Comparison of ENCODE assay signal across 8 mouse cellular contexts in genomic region chr4:47351386-47352049, GRCm38 (mm10). TPM values are rescaled to one million over a fixed set of nuclear protein-coding genes. Genes with fewer than 3 reads are reported as not detected.
DNase-seq lines count a peak whose midpoint lies in the region; ATAC-seq and TF ChIP-seq lines count a peak whose summit lies in the region.

No protein-coding gene starts in this region.

- H3K4me3 ChIP-seq in layer of hippocampus, adult 2 months = no peak overlapping the region
- H3K4me3 ChIP-seq in forebrain, embryonic 12.5 days (replicated peaks) = peak overlapping the region; percentile 96
- H3K4me3 ChIP-seq in intestine, embryonic 14.5 days (ENCODE audit: low read depth, low read length) = peak overlapping the region; percentile 91
- peak overlapping the region; percentile 71 for H3K4me3 ChIP-seq in liver, embryonic 12.5 days

- peaks cover 12% of the 10 kb centered on the region for H3K27me3 ChIP-seq in forebrain, embryonic 12.5 days
- H3K27me3 ChIP-seq in intestine, embryonic 14.5 days (replicated peaks; ENCODE audit: control insufficient read depth, insufficient read depth, low read length) = no peaks in the 10 kb centered on the region
- H3K27me3 ChIP-seq in liver, embryonic 12.5 days (replicated peaks) = peaks cover 32% of the 10 kb centered on the region

- no peaks in the 10 kb centered on the region for H3K36me3 ChIP-seq in forebrain, embryonic 12.5 days (replicated peaks)
- H3K36me3 ChIP-seq in intestine, embryonic 14.5 days (ENCODE audit: control insufficient read depth, insufficient read depth, low read length) = no peaks in the 10 kb centered on the region
- no peaks in the 10 kb centered on the region for H3K36me3 ChIP-seq in liver, embryonic 12.5 days

- peak overlapping the region; percentile 95 for H3K4me2 ChIP-seq in forebrain, embryonic 12.5 days
- H3K4me2 ChIP-seq in intestine, embryonic 14.5 days (ENCODE audit: low read length) = peak overlapping the region; percentile 99
- H3K4me2 ChIP-seq in liver, embryonic 12.5 days = peak overlapping the region; percentile 100

- H3K9me3 ChIP-seq in forebrain, embryonic 12.5 days = no peaks in the 10 kb centered on the region
- H3K9me3 ChIP-seq in intestine, embryonic 14.5 days (ENCODE audit: control insufficient read depth, low read length) = no peaks in the 10 kb centered on the region
- H3K9me3 ChIP-seq in liver, embryonic 12.5 days (replicated peaks) = no peaks in the 10 kb centered on the region

- H3K9ac ChIP-seq in forebrain, embryonic 12.5 days = 0 out of 2 replicates have a peak overlapping the region, but pooled peaks have one; percentile 95
- H3K9ac ChIP-seq in intestine, embryonic 14.5 days (ENCODE audit: low read length) = peak overlapping the region; percentile 65; the same call in 1 of the 2 replicates
- H3K9ac ChIP-seq in liver, embryonic 12.5 days = peak overlapping the region; percentile 90; the same call in 1 of the 2 replicates

- H3K27ac ChIP-seq in layer of hippocampus, adult 2 months = peak overlapping the region; percentile 90
- H3K27ac ChIP-seq in forebrain, embryonic 12.5 days = no peak overlapping the region
- H3K27ac ChIP-seq in intestine, embryonic 14.5 days (ENCODE audit: low read depth) = peak overlapping the region; percentile 79; the same call in 1 of the 2 replicates
- no peak overlapping the region for H3K27ac ChIP-seq in liver, embryonic 12.5 days

- peaks cover 29% of the 10 kb centered on the region for H3K4me1 ChIP-seq in forebrain, embryonic 12.5 days
- H3K4me1 ChIP-seq in intestine, embryonic 14.5 days (replicated peaks; ENCODE audit: control insufficient read depth, insufficient read depth, low read length) = peaks cover 14% of the 10 kb centered on the region
- peaks cover 19% of the 10 kb centered on the region for H3K4me1 ChIP-seq in liver, embryonic 12.5 days

- WGBS in forebrain, embryonic 12.5 days = 17% methylated on average over 9 of the region's 9 CpGs
- 24% methylated on average over 9 of the region's 9 CpGs for WGBS in intestine, embryonic 14.5 days
- 11% methylated on average over 9 of the region's 9 CpGs for WGBS in liver, embryonic 12.5 days (ENCODE audit: insufficient replicate concordance)

- no peak for ATAC-seq in forebrain, embryonic 12.5 days (ENCODE audit: low FRiP score)
- ATAC-seq in intestine, embryonic 14.5 days (replicated peaks; ENCODE audit: low FRiP score, low TSS enrichment, low read depth) = no peak
- ATAC-seq in liver, embryonic 12.5 days = no peak
- ATAC-seq in monocyte, adult 5-6 weeks (replicated peaks; ENCODE audit: insufficient number of reproducible peaks, low FRiP score, low TSS enrichment, poor library complexity, severe bottlenecking) = peak; percentile 43

- peak; percentile 62 for TF ChIP-seq CTCF in layer of hippocampus, adult 2 months (conservative IDR thresholded peaks at IDR 0.05)

- DNase-seq in layer of hippocampus, adult 2 months (ENCODE audit: low spot score in 2 of 2) = peak in 1 of 2 experiments; percentile 14
- DNase-seq in layer of hippocampus, adult 18-20 months (ENCODE audit: low spot score in 2 of 2) = no peak
- DNase-seq in brain, adult 2 months (ENCODE audit: low read depth, low spot score) = peak; percentile 83
- peak; percentile 71 for DNase-seq in intestine, embryonic 14.5 days (ENCODE audit: low spot score)
- peak; percentile 89 for DNase-seq in thymus, postnatal 14 days

RNA-seq across cellular contexts. Expression of gene Tgfbr1, which starts 1.5 kb away (rescaled TPM):
- total RNA-seq in layer of hippocampus, adult 2 months (2021) = 10 to 100 TPM; 19.9 to 24.4 TPM
- total RNA-seq in layer of hippocampus, adult 18-20 months (2021) = 10 to 100 TPM; 21.3 to 22.7 TPM
- 99.1 and 103 TPM in 2 replicates for polyA plus RNA-seq in forebrain, embryonic 12.5 days (2016; fragmentation: Nextera tagmentation; extraction: Ambion mirVana)
- 46.0 and 50.9 TPM in 2 replicates for polyA plus RNA-seq in intestine, embryonic 14.5 days (2014; fragmentation: Nextera tagmentation; extraction: Ambion mirVana)
- 10.5 and 11.5 TPM in 2 replicates for polyA plus RNA-seq in liver, embryonic 12.5 days (2016; fragmentation: Nextera tagmentation; extraction: Ambion mirVana)
- total RNA-seq in monocyte, adult 5-6 weeks (2017) = 149 to 221 TPM (median 220 TPM) in 3 replicates

Comparison
In these comparisons a context has a peak if more than half of its experiments do, and no peak if none do; other contexts are left out.
1. DNase-seq: peak in brain, adult 2 months (single experiment), intestine, embryonic 14.5 days (single experiment) and thymus, postnatal 14 days (single experiment); none in layer of hippocampus, adult 18-20 months (0 of 2).
2. H3K27ac ChIP-seq: peak in layer of hippocampus, adult 2 months (single experiment) and intestine, embryonic 14.5 days (single experiment); none in forebrain, embryonic 12.5 days (single experiment) and liver, embryonic 12.5 days (single experiment).
3. Peak in every context shown above with its lines, with median percentiles within 50 percentile points of each other: H3K4me2 ChIP-seq and H3K9ac ChIP-seq.